In genomic region chr16:23980201-23980870, GRCm38 (mm10) we compare ENCODE assay signal across 9 mouse cellular contexts. TPM values are rescaled to one million over a fixed set of nuclear protein-coding genes. Genes with fewer than 3 reads are reported as not detected.
DNase-seq lines count a peak whose midpoint lies in the region; ATAC-seq lines count a peak whose summit lies in the region.
"Had no signal": no experiment of that assay in that cellular context is flagged by ENCODE, and none has a peak within 500 bp of the region (broad histone marks: within the 10 kb centered on the region; RNA-seq: fewer than 3 reads in every experiment).

No protein-coding gene starts in this region.

- ATAC-seq in lung, embryonic 15.5 days (ENCODE audit: borderline replicate concordance, extremely low read depth, low FRiP score, low TSS enrichment), result no peak
- no peak for ATAC-seq in forebrain, embryonic 16.5 days
- no peak for ATAC-seq in limb, embryonic 13.5 days (ENCODE audit: low FRiP score, low read depth)
- no peak for ATAC-seq in stomach, embryonic 15.5 days (ENCODE audit: insufficient read depth, low FRiP score, low read depth)
- no peak for ATAC-seq in inflammation-experienced regulatory T-cells, adult 6 months
- ATAC-seq in frontal cortex, adult (ENCODE audit: low TSS enrichment), result no peak

- DNase-seq in lung, postnatal 4 days, result no peak
- DNase-seq in right cerebral cortex, postnatal 25 days, result no peak

- peaks cover 45% of the 10 kb centered on the region for H3K4me1 ChIP-seq in lung, embryonic 15.5 days
- H3K4me1 ChIP-seq in forebrain, embryonic 16.5 days (replicated peaks; ENCODE audit: control insufficient read depth, insufficient read depth, low read length), result peaks cover 41% of the 10 kb centered on the region
- peaks cover 43% of the 10 kb centered on the region for H3K4me1 ChIP-seq in limb, embryonic 13.5 days
- H3K4me1 ChIP-seq in stomach, embryonic 15.5 days, result peaks cover 19% of the 10 kb centered on the region

- peak overlapping the region; percentile 96 for H3K4me2 ChIP-seq in lung, embryonic 15.5 days
- peak overlapping the region; percentile 89 for H3K4me2 ChIP-seq in forebrain, embryonic 16.5 days (ENCODE audit: low read length)
- H3K4me2 ChIP-seq in limb, embryonic 13.5 days (replicated peaks), result peak overlapping the region; percentile 95
- H3K4me2 ChIP-seq in stomach, embryonic 15.5 days, result peak overlapping the region; percentile 88

- H3K4me3 ChIP-seq in lung, embryonic 15.5 days, result peak overlapping the region; percentile 35
- H3K4me3 ChIP-seq in forebrain, embryonic 16.5 days (replicated peaks; ENCODE audit: low read length), result peak overlapping the region; percentile 79
- peak overlapping the region; percentile 46 for H3K4me3 ChIP-seq in limb, embryonic 13.5 days
- peak overlapping the region; percentile 46 for H3K4me3 ChIP-seq in stomach, embryonic 15.5 days (replicated peaks)

- no peak overlapping the region for H3K27ac ChIP-seq in lung, embryonic 15.5 days
- no peak overlapping the region for H3K27ac ChIP-seq in forebrain, embryonic 16.5 days (ENCODE audit: low read length)
- H3K27ac ChIP-seq in limb, embryonic 13.5 days, result no peak overlapping the region
- no peak overlapping the region for H3K27ac ChIP-seq in stomach, embryonic 15.5 days

- peak overlapping the region; percentile 52; the same call in 1 of the 2 replicates for H3K9ac ChIP-seq in lung, embryonic 15.5 days
- H3K9ac ChIP-seq in forebrain, embryonic 16.5 days (replicated peaks; ENCODE audit: low read depth, low read length), result no peak overlapping the region
- peak overlapping the region; percentile 56 for H3K9ac ChIP-seq in limb, embryonic 13.5 days
- no peak overlapping the region for H3K9ac ChIP-seq in stomach, embryonic 15.5 days

- H3K9me3 ChIP-seq in lung, embryonic 15.5 days, result no peaks in the 10 kb centered on the region
- H3K9me3 ChIP-seq in forebrain, embryonic 16.5 days (ENCODE audit: control insufficient read depth, low read length), result no peaks in the 10 kb centered on the region
- no peaks in the 10 kb centered on the region for H3K9me3 ChIP-seq in limb, embryonic 13.5 days
- H3K9me3 ChIP-seq in stomach, embryonic 15.5 days, result no peaks in the 10 kb centered on the region

- 14% methylated on average over 11 of the region's 11 CpGs for WGBS in lung, embryonic 15.5 days
- 11% methylated on average over 11 of the region's 11 CpGs for WGBS in forebrain, embryonic 16.5 days
- 13% methylated on average over 11 of the region's 11 CpGs for WGBS in limb, embryonic 13.5 days
- WGBS in stomach, embryonic 15.5 days, result 23% methylated on average over 11 of the region's 11 CpGs

- peaks cover 4% of the 10 kb centered on the region; the same call in 1 of the 2 replicates for H3K36me3 ChIP-seq in lung, embryonic 15.5 days
- H3K36me3 ChIP-seq in forebrain, embryonic 16.5 days (ENCODE audit: control insufficient read depth, insufficient read depth), result no peaks in the 10 kb centered on the region
- no peaks in the 10 kb centered on the region for H3K36me3 ChIP-seq in limb, embryonic 13.5 days
- no peaks in the 10 kb centered on the region for H3K36me3 ChIP-seq in stomach, embryonic 15.5 days

- H3K27me3 ChIP-seq in lung, embryonic 15.5 days, result peaks cover 30% of the 10 kb centered on the region
- H3K27me3 ChIP-seq in forebrain, embryonic 16.5 days (replicated peaks; ENCODE audit: control insufficient read depth, insufficient read depth, low read length), result peaks cover 11% of the 10 kb centered on the region
- H3K27me3 ChIP-seq in limb, embryonic 13.5 days, result peaks cover 35% of the 10 kb centered on the region
- no peaks in the 10 kb centered on the region for H3K27me3 ChIP-seq in stomach, embryonic 15.5 days (replicated peaks)

RNA-seq across cellular contexts. Expression of gene Gm37419, which starts 7.9 kb away (rescaled TPM):
- polyA plus RNA-seq in lung, embryonic 15.5 days (2015; fragmentation: Nextera tagmentation; extraction: Ambion mirVana), result not detected in 2 replicates
- not detected in 2 replicates for polyA plus RNA-seq in forebrain, embryonic 16.5 days (2015; fragmentation: Nextera tagmentation; extraction: Ambion mirVana)
- polyA plus RNA-seq in limb, embryonic 13.5 days (2015; fragmentation: Nextera tagmentation; extraction: Ambion mirVana), result not detected in 2 replicates
- not detected in 2 replicates for polyA plus RNA-seq in stomach, embryonic 15.5 days (2015; fragmentation: Nextera tagmentation; extraction: Ambion mirVana)
- polyA plus RNA-seq in inflammation-experienced regulatory T-cells, adult 6 months (2017; shearing (Covaris generic)), result not detected
- polyA plus RNA-seq: macrophage had no signal

RNA-seq across cellular contexts. Expression of gene Bcl6, which starts 8.3 kb away (rescaled TPM):
- 1.7 TPM in 2 replicates for polyA plus RNA-seq in lung, embryonic 15.5 days (2015; fragmentation: Nextera tagmentation; extraction: Ambion mirVana)
- polyA plus RNA-seq in forebrain, embryonic 16.5 days (2015; fragmentation: Nextera tagmentation; extraction: Ambion mirVana), result 2.4 and 2.5 TPM in 2 replicates
- 1.2 and 1.5 TPM in 2 replicates for polyA plus RNA-seq in limb, embryonic 13.5 days (2015; fragmentation: Nextera tagmentation; extraction: Ambion mirVana)
- 1.3 and 1.4 TPM in 2 replicates for polyA plus RNA-seq in stomach, embryonic 15.5 days (2015; fragmentation: Nextera tagmentation; extraction: Ambion mirVana)
- polyA plus RNA-seq in inflammation-experienced regulatory T-cells, adult 6 months (2017; shearing (Covaris generic)), result 10 to 100 TPM in 2 of 3 experiments, 1 to 10 TPM in 1; 8.4 to 28.5 (median 10.2) TPM

RNA-seq across cellular contexts. Expression of gene Rtp2, which starts 48.1 kb away (rescaled TPM):
- polyA plus RNA-seq in lung, embryonic 15.5 days (2015; fragmentation: Nextera tagmentation; extraction: Ambion mirVana), result not detected in 2 replicates
- polyA plus RNA-seq in forebrain, embryonic 16.5 days (2015; fragmentation: Nextera tagmentation; extraction: Ambion mirVana), result 0.11 TPM in 1 of 2 replicates, not detected in the other
- polyA plus RNA-seq in limb, embryonic 13.5 days (2015; fragmentation: Nextera tagmentation; extraction: Ambion mirVana), result not detected in 2 replicates
- not detected in 2 replicates for polyA plus RNA-seq in stomach, embryonic 15.5 days (2015; fragmentation: Nextera tagmentation; extraction: Ambion mirVana)
- polyA plus RNA-seq in inflammation-experienced regulatory T-cells, adult 6 months (2017; shearing (Covaris generic)), result not detected
- polyA plus RNA-seq: macrophage had no signal

Comparison
In these comparisons a context has a peak if more than half of its experiments do, and no peak if none do; other contexts are left out.
1. H3K9ac ChIP-seq: peak in lung, embryonic 15.5 days (single experiment) and limb, embryonic 13.5 days (single experiment); none in forebrain, embryonic 16.5 days (single experiment) and stomach, embryonic 15.5 days (single experiment).
2. Peak in every context shown above with its lines, with median percentiles within 50 percentile points of each other: H3K4me2 ChIP-seq and H3K4me3 ChIP-seq.